Mouse (Mus musculus) erythroblast, embryonic 14.5 days (primary cell): Measurements from ENCODE around the gene Tmem221. TPM values are rescaled to one million over a fixed set of nuclear protein-coding genes. Genes with fewer than 3 reads are reported as not detected.
A peak's percentile ranks its signal among the peaks of the same experiment; 100 is the strongest.

Experiments used
- H3K27me3 ChIP-seq: 2 replicates; pipeline ENCODE4 v1.6.1; 2012; ENCODE audit warnings: inconsistent platforms; ENCODE audit not compliant: control insufficient read depth
- H3K36me3 ChIP-seq: 2 replicates; pipeline ENCODE4 v1.6.1; 2012; ENCODE audit warnings: mild to moderate bottlenecking, inconsistent platforms; ENCODE audit not compliant: control insufficient read depth
- H3K4me1 ChIP-seq: 2 replicates; pipeline ENCODE4 v1.6.1; 2012; ENCODE audit warnings: inconsistent platforms; ENCODE audit not compliant: control insufficient read depth
- H3K4me3 ChIP-seq: replicated peaks from 2 replicates; pipeline ENCODE3; 2012; ENCODE audit warnings: moderate library complexity, mild to moderate bottlenecking, inconsistent platforms
- H3K9me3 ChIP-seq: 2 replicates; pipeline ENCODE4 v1.6.1; 2012; ENCODE audit warnings: low read length, inconsistent platforms, mixed read lengths; ENCODE audit not compliant: control insufficient read depth
- GATA1 ChIP-seq: IDR thresholded peaks from 2 replicates; pipeline ENCODE4 v1.6.1; 2012; ENCODE audit warnings: low read length, inconsistent platforms, mixed read lengths
- TAL1 ChIP-seq: IDR thresholded peaks from 3 replicates; pipeline ENCODE4 v1.6.1; 2012; ENCODE audit warnings: low read length, inconsistent platforms, mixed read lengths
- polyA plus RNA-seq: library from polyadenylated mRNA; stranded (reverse); fragments of >175 nt; gene quantifications from 2 replicates; pipeline ENCODE4 v1.2.3, GENCODE M21; 2012

The Tmem221 gene
- polyA plus RNA-seq, 1 experiment = not detected

DNA sequence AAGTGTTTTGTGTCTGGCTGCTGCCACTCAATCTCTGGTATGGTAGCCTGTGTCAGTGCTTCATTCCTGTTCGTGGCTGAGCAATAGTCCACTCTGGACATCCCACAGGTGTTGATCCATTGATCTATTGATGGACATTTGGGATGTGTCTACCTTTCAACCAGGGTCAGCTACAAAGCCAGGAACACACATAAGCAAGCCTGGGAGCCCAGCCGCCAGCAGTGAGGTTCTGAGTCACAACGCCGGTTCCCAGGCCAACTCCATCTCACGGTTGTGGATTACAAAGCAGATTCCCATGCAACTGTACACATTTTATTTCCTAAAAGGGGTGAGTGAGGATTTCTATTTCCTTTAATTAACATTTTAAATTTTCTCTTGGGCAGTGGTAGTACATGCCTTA lies 2.1 kb upstream of the Tmem221 start:
- peaks cover 5% of the 10 kb centered on the region for H3K9me3 ChIP-seq
- H3K4me1 ChIP-seq = peaks cover 28% of the 10 kb centered on the region
- H3K36me3 ChIP-seq = no peaks in the 10 kb centered on the region
- H3K27me3 ChIP-seq = peaks cover 63% of the 10 kb centered on the region
- H3K4me3 ChIP-seq = no peak overlapping the region
- TF ChIP-seq GATA1 (no peak), TAL1 (no peak)

DNA sequence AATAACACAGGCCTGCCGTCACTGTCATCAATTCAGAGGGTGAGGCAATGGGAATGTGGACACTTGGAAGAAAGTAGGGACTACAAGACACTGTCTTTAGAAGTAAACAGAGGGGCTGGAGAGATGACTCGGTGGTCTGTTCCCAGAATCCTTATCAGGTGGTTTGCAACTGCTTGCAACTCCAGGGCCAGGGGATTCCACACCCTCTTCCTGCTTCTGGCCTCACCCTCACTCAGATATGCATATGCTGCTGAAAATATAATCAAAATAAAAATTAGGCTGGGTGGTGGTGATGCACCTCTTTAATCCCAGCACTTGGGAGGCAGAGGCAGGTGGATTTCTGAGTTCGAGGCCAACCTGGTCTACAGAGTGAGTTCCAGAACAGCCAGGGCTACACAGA lies 1.4 kb upstream of the Tmem221 start:
- no peaks in the 10 kb centered on the region for H3K36me3 ChIP-seq
- H3K9me3 ChIP-seq = peaks cover 5% of the 10 kb centered on the region
- no peak overlapping the region for H3K4me3 ChIP-seq
- TF ChIP-seq GATA1 (no peak), TAL1 (no peak)
- H3K4me1 ChIP-seq = peaks cover 30% of the 10 kb centered on the region
- peaks cover 63% of the 10 kb centered on the region for H3K27me3 ChIP-seq

DNA sequence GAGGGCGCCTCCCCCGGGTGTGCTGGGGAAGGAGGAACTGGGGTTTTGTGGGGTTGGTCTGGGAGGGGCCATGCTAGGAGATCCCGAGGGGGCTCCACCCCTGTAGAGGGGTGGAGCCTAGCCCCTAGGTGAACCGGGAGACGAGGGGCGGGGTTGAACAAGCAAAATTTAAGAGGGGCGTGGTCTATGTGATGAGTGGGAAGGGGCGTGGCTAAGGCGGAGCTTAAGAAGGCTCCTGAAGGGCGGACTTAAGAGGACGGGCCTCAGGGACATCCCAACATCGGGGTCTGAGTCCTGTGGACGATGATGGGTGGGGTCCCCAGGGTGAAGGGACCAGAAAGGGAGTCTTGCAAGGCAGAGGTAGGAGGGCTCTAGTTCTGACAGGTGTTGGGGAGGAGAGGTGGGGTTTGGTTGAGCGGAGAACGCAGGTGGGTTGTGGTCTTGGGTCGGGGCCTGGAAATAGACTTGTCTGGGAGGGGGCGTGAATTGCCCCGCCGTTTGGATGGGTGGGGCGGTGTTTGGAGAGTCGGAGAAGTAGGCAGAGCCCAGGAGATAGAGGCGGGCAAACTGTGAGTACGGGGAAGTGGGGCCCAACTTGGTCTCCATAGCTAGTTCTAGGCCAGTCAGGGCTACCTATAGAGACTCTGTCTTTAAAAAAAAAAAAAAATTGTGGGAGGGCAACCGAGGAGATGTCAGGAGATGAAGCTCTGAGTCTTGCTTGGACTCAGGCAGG lies 453 bp upstream of the Tmem221 start:
- peaks cover 58% of the 10 kb centered on the region for H3K27me3 ChIP-seq
- H3K36me3 ChIP-seq = no peaks in the 10 kb centered on the region
- H3K4me3 ChIP-seq = peak overlapping the region; percentile 51
- peaks cover 3% of the 10 kb centered on the region for H3K9me3 ChIP-seq
- H3K4me1 ChIP-seq = peaks cover 39% of the 10 kb centered on the region
- TF ChIP-seq GATA1 (no peak), TAL1 (no peak)

DNA sequence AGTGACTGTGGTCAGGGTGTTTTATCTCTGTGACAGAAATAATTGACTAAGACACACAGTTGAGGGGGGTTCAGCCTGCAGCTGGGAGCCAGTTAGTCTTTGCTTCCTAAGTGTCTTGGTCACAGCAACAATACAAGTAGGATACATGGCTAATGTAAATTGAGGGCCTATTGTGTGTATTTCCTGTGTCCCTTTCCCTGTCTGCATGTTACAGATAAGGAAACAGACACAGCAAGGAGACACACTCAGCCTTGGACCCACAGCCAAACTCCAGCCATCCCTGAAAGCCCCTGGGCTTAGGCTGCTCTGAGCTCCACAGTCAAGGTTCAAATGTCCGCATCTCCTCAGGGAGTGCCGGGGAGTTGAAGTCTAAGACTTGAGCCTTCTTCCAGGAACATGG lies 4.0 kb downstream of the Tmem221 start:
- Histone ChIP-seq H3K27me3 (peaks cover 32% of the 10 kb centered on the region), H3K36me3 (no peaks in the 10 kb centered on the region), H3K4me1 (peaks cover 32% of the 10 kb centered on the region), H3K4me3 (no peak overlapping the region), H3K9me3 (no peaks in the 10 kb centered on the region)
- TF ChIP-seq GATA1 (no peak), TAL1 (no peak)

DNA sequence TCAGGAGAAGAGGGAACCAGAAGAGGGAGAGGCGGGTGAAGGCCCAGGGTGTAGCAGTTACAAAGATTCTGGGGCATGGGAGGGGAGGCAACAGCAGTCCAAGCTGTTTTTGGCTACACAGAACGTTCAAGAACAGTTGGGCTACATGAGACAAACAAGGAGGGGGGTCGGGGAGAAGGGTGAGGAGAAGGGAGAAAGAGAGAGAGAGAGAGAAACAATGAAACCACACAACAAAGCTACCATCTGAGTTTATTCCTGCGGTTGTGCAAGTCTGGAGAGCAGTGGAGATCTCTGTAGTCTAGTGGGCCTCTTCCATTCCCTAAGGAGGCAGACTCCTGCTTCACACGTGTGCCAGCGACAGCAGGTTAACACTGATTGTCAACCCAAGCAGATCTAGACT lies 4.7 kb downstream of the Tmem221 start:
- peaks cover 25% of the 10 kb centered on the region for H3K27me3 ChIP-seq
- no peaks in the 10 kb centered on the region for H3K9me3 ChIP-seq
- no peak for TF ChIP-seq GATA1
- TF ChIP-seq TAL1 = no peak
- H3K4me3 ChIP-seq = no peak overlapping the region
- H3K4me1 ChIP-seq = peaks cover 27% of the 10 kb centered on the region
- no peaks in the 10 kb centered on the region for H3K36me3 ChIP-seq

DNA sequence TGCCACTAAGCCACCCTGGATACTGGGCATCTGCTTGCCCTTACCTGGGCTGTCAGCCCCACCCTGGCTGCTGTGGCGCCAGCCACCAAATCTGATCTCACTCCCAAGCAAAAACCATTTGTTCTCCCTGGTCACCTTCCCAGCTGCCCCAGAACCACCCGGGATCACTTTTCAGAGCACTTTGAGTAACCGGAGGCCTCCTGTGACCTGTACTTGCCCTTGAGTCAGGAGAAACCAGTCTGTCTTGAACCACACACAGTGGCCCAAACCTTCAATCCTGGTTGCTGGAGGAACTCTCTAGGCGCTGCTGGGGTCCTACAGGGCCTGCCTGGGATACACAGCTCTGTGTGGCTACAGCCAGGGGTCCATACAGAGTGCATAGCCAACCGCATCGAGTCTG lies 5.9 kb downstream of the Tmem221 start:
- Histone ChIP-seq H3K4me3 (no peak overlapping the region), H3K27me3 (peaks cover 13% of the 10 kb centered on the region), H3K9me3 (no peaks in the 10 kb centered on the region), H3K36me3 (peaks cover 4% of the 10 kb centered on the region; the same call in 1 of the 2 replicates), H3K4me1 (peaks cover 15% of the 10 kb centered on the region)
- TF ChIP-seq TAL1 (no peak), GATA1 (no peak)

DNA sequence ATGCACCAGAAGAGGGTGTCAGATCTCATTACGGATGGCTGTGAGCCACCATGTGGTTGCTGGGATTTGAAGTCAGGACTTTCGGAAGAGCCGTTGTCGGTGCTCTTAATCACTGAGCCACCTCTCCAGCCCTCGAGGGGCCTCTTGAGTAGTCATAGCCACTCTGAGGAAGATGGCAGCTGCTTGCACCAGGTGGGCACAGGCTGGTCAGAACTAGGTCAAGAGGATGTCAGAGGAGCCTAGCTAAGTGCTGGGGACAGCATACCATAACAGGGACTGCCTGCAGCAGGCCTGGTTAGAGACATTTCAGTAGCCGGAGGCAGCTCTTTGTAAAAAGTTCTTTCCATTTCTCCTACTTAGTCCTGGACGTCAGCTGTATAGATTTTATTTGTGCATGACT lies 7.9 kb downstream of the Tmem221 start:
- H3K4me3 ChIP-seq = no peak overlapping the region
- H3K9me3 ChIP-seq = no peaks in the 10 kb centered on the region
- no peak for TF ChIP-seq GATA1
- no peak for TF ChIP-seq TAL1
- peaks cover 15% of the 10 kb centered on the region; the same call in 1 of the 2 replicates for H3K36me3 ChIP-seq
- no peaks in the 10 kb centered on the region for H3K27me3 ChIP-seq
- H3K4me1 ChIP-seq = peaks cover 15% of the 10 kb centered on the region

DNA sequence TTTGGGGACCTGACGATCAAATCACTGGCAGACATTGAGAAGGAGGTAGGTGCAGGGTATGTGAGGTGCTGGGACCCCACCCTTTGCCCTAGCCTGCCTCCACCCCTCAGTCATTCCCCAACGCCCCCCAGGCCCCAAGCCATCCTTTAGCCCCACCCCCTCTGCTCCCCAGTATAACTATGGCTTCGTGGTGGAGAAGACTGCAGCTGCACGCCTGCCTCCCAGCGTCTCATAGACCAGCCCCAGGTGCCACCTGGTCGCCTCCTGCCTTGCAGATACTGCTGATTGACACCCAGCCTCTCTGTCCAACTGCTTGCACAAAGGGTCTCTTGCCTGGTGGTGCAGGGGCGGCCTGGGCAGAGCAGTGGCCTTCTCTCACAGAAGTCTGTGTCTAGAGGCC lies 11.1 kb downstream of the Tmem221 start:
- Histone ChIP-seq H3K4me3 (no peak overlapping the region), H3K4me1 (peaks cover 16% of the 10 kb centered on the region), H3K27me3 (no peaks in the 10 kb centered on the region), H3K9me3 (no peaks in the 10 kb centered on the region), H3K36me3 (peaks cover 22% of the 10 kb centered on the region; the same call in 1 of the 2 replicates)
- TF ChIP-seq TAL1 (no peak), GATA1 (no peak)

DNA sequence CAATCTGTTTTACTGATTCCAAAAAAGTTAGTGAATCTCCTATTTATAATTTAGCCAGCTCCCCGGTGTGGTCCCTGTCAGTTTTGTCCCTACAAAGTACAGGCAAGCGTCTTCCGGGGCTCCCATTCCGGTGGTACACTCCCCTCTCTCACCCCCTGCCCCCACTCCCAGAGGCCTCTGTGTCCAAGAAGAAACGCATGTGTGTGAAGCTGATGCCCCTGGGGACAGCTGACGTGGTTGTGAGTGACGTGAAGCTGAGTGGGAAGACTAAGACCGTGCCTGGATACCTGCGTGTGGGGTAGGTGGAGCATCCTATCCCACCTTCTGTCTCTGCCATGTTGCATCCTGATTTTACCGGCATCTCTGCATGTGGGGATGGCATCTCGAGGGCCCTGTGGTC lies 13.6 kb downstream of the Tmem221 start:
- TF ChIP-seq TAL1 (no peak), GATA1 (no peak)
- Histone ChIP-seq H3K4me1 (peaks cover 18% of the 10 kb centered on the region), H3K9me3 (no peaks in the 10 kb centered on the region), H3K27me3 (no peaks in the 10 kb centered on the region), H3K36me3 (peaks cover 22% of the 10 kb centered on the region; the same call in 1 of the 2 replicates), H3K4me3 (no peak overlapping the region)
